8 mouse cellular contexts compared by ENCODE assay signal in genomic region chr14:46880935-46881334, GRCm38 (mm10). TPM values are rescaled to one million over a fixed set of nuclear protein-coding genes. Genes with fewer than 3 reads are reported as not detected.
DNase-seq lines count a peak whose midpoint lies in the region; ATAC-seq and TF ChIP-seq lines count a peak whose summit lies in the region.

No protein-coding gene starts in this region.

- DNase-seq in 416B (ENCODE audit: low read depth) = peak; percentile 75
- peak; percentile 52 for DNase-seq in cerebellum, adult 8-10 months
- DNase-seq in gastrocnemius, postnatal 25 days = peak; percentile 46
- DNase-seq in kidney, adult 18-20 months = peak; percentile 72
- DNase-seq in liver, embryonic 14.5 days (ENCODE audit: low read depth in 3 of 3, low spot score in 3 of 3) = no peak
- DNase-seq in retina, embryonic 14.5 days (ENCODE audit: low spot score) = peak; percentile 81

- peak; percentile 59 for TF ChIP-seq CTCF in E14TG2a.4 (conservative IDR thresholded peaks at IDR 0.05; ENCODE audit: low read length)
- TF ChIP-seq CTCF in liver, embryonic 14.5 days (IDR thresholded peaks at IDR 0.05; ENCODE audit: low read depth) = peak; percentile 69

- H3K4me3 ChIP-seq in E14TG2a.4 (replicated peaks; ENCODE audit: low read length) = no peak overlapping the region
- H3K4me3 ChIP-seq in liver, embryonic 14.5 days (ENCODE audit: insufficient read depth in 1 of 2, low read depth in 2 of 2, low read length in 2 of 2) = no peak overlapping the region

- H3K36me3 ChIP-seq in E14TG2a.4 (ENCODE audit: insufficient read depth, low read length) = no peaks in the 10 kb centered on the region
- H3K36me3 ChIP-seq in liver, embryonic 14.5 days (replicated peaks; ENCODE audit: control insufficient read depth, insufficient read depth, low read depth) = no peaks in the 10 kb centered on the region

- peaks cover 24% of the 10 kb centered on the region for H3K4me1 ChIP-seq in E14TG2a.4 (replicated peaks; ENCODE audit: low read depth, low read length)
- 0 out of 4 replicates have a peak, but pooled peaks cover 0 to 2% of the 10 kb centered on the region in 2 experiments for H3K4me1 ChIP-seq in liver, embryonic 14.5 days (replicated peaks; ENCODE audit: control insufficient read depth in 2 of 2, insufficient read depth in 2 of 2, low read length in 1 of 2)

- H3K9ac ChIP-seq in liver, embryonic 14.5 days (replicated peaks) = no peak overlapping the region

- H3K27ac ChIP-seq in liver, embryonic 14.5 days = no peak overlapping the region

- no peak for ATAC-seq in liver, embryonic 14.5 days (ENCODE audit: insufficient read depth)
- ATAC-seq in erythroblast, adult 5-6 weeks (replicated peaks; ENCODE audit: low FRiP score, poor library complexity, severe bottlenecking) = no peak

- WGBS in liver, embryonic 14.5 days (ENCODE audit: insufficient replicate concordance) = 3% methylated on average over 10 of the region's 10 CpGs

- no peak overlapping the region for H3K4me2 ChIP-seq in liver, embryonic 14.5 days (ENCODE audit: low read depth)

- no peak for TF ChIP-seq EP300 in liver, embryonic 14.5 days (IDR thresholded peaks at IDR 0.05; ENCODE audit: low read depth)

- H3K27me3 ChIP-seq in E14TG2a.4 (ENCODE audit: insufficient read depth, low read length) = peaks cover 52% of the 10 kb centered on the region
- H3K27me3 ChIP-seq in liver, embryonic 14.5 days (ENCODE audit: control insufficient read depth, insufficient read depth, low read length) = peaks cover 55% of the 10 kb centered on the region

- H3K9me3 ChIP-seq in E14TG2a.4 (ENCODE audit: low read length) = no peaks in the 10 kb centered on the region
- no peaks in the 10 kb centered on the region for H3K9me3 ChIP-seq in liver, embryonic 14.5 days (ENCODE audit: control insufficient read depth, low read length)

RNA-seq across cellular contexts. Expression of gene Samd4, which starts 1.7 kb away (rescaled TPM):
- total RNA-seq in gastrocnemius, postnatal 25 days (2021) = 10 to 100 TPM; 34.2 to 54.3 TPM
- 0.37 and 0.39 TPM in 2 replicates for polyA plus RNA-seq in liver, embryonic 14.5 days (2012; rRNA removed)
- polyA plus RNA-seq in liver, embryonic 14.5 days (2014; fragmentation: Nextera tagmentation; extraction: Ambion mirVana) = 0.18 and 0.19 TPM in 2 replicates
- 5.2 and 7.5 TPM in 2 replicates for total RNA-seq in erythroblast, adult 5-6 weeks (2015; ENCODE audit: low replicate concordance)
- 4.0 and 11.5 TPM in 2 replicates for total RNA-seq in erythroblast, adult 5-6 weeks (2017; ENCODE audit: low replicate concordance)

RNA-seq across cellular contexts. Expression of gene Cgrrf1, which starts 49.0 kb away (rescaled TPM):
- total RNA-seq in gastrocnemius, postnatal 25 days (2021) = 10 to 100 TPM; 48.6 to 51.3 TPM
- 6.2 and 9.7 TPM in 2 replicates for polyA plus RNA-seq in liver, embryonic 14.5 days (2012; rRNA removed)
- 19.7 and 24.1 TPM in 2 replicates for polyA plus RNA-seq in liver, embryonic 14.5 days (2014; fragmentation: Nextera tagmentation; extraction: Ambion mirVana)
- total RNA-seq in erythroblast, adult 5-6 weeks (2015; ENCODE audit: low replicate concordance) = 15.0 and 21.3 TPM in 2 replicates
- 11.1 and 13.0 TPM in 2 replicates for total RNA-seq in erythroblast, adult 5-6 weeks (2017; ENCODE audit: low replicate concordance)

RNA-seq across cellular contexts. Expression of gene Gmfb, which starts 58.9 kb away (rescaled TPM):
- 10 to 100 TPM; 18.8 to 26.1 TPM for total RNA-seq in gastrocnemius, postnatal 25 days (2021)
- 9.3 and 13.8 TPM in 2 replicates for polyA plus RNA-seq in liver, embryonic 14.5 days (2012; rRNA removed)
- polyA plus RNA-seq in liver, embryonic 14.5 days (2014; fragmentation: Nextera tagmentation; extraction: Ambion mirVana) = 33.9 and 34.5 TPM in 2 replicates
- 20.4 and 31.3 TPM in 2 replicates for total RNA-seq in erythroblast, adult 5-6 weeks (2015; ENCODE audit: low replicate concordance)
- total RNA-seq in erythroblast, adult 5-6 weeks (2017; ENCODE audit: low replicate concordance) = 23.1 and 25.0 TPM in 2 replicates

Comparison
In these comparisons a context has a peak if more than half of its experiments do, and no peak if none do; other contexts are left out.
1. DNase-seq: peak in 416B (single experiment), cerebellum, adult 8-10 months (single experiment), gastrocnemius, postnatal 25 days (single experiment), kidney, adult 18-20 months (single experiment) and retina, embryonic 14.5 days (single experiment); none in liver, embryonic 14.5 days (0 of 3).